Mouse (Mus musculus): Measurements from ENCODE around the gene Abcg4. TPM values are rescaled to one million over a fixed set of nuclear protein-coding genes. Genes with fewer than 3 reads are reported as not detected.

Gene Abcg4
- polyA plus RNA-seq (2021; fragmentation: Nextera tagmentation), result 25.1 and 26.3 TPM in 2 replicates
- long read RNA-seq, experiment 1, transcript Abcg4-208 (15 exons, 3,999 nt), result major isoform, 11 of 38 reads
- long read RNA-seq, experiment 1, partial matches to known transcripts, result 7 of 38 reads
- long read RNA-seq, experiment 1, other reads (novel, unspliced or antisense), result 17 of 38 reads
- long read RNA-seq, experiment 2, transcript Abcg4-201 (14 exons, 3,476 nt), result minor isoform, 10 of 150 reads
- long read RNA-seq, experiment 2, transcript Abcg4-208 (15 exons, 3,999 nt), result major isoform, 109 of 150 reads
- long read RNA-seq, experiment 2, partial matches to known transcripts, result 9 of 150 reads
- long read RNA-seq, experiment 2, other reads (novel, unspliced or antisense), result 21 of 150 reads

GRCm38 (mm10) chr9:44288076-44288958 is at the start of gene Abcg4:
Gene Abcg4, minus strand, starts transcription at chr9:44288615.

GRCm38 (mm10) chr9:44334396-44335330 is 46.2 kb upstream of the Abcg4 start, which contains the start of gene H2afx:
Gene H2afx, plus strand, starts transcription at chr9:44334694.

GRCm38 (mm10) chr9:44325768-44326370 is 37.5 kb upstream of the Abcg4 start, which contains the start of gene Dpagt1:
Gene Dpagt1, plus strand, starts transcription at chr9:44326019.

GRCm38 (mm10) chr9:44319887-44320798 is 31.7 kb upstream of the Abcg4 start, which contains the start of gene C2cd2l:
Gene C2cd2l, minus strand, starts transcription at chr9:44320285.

GRCm38 (mm10) chr9:44305466-44306079 is 17.2 kb upstream of the Abcg4 start, which contains the start of gene Hinfp:
Gene Hinfp, minus strand, starts transcription at chr9:44305671.

GRCm38 (mm10) chr9:44268432-44268831 is 20.0 kb downstream of the Abcg4 start, which contains the start of gene Nlrx1:
Gene Nlrx1, minus strand, starts transcription at chr9:44268599.

GRCm38 (mm10) chr9:44251314-44251713 is 37.1 kb downstream of the Abcg4 start, which contains the start of gene Pdzd3:
Gene Pdzd3, minus strand, starts transcription at chr9:44251471.

GRCm38 (mm10) chr9:44240399-44240798 is 48.0 kb downstream of the Abcg4 start, which contains the start of gene Ccdc153:
Gene Ccdc153, plus strand, starts transcription at chr9:44240676.

GRCm38 (mm10) chr9:44233802-44234478 is 54.5 kb downstream of the Abcg4 start, which contains the start of gene Cbl:
Gene Cbl, minus strand, starts transcription at chr9:44234049.

Small RNAs within 50 kb of the gene (microRNA-seq; reads per million reads assigned to microRNA genes)
- not detected for gene Gm44335

Other genes with a start within 250 kb of the Abcg4 start
- gene Thy1, start 245.2 kb downstream of the Abcg4 start, polyA plus RNA-seq (2021; fragmentation: Nextera tagmentation), result 324 and 386 TPM in 2 replicates
- 116 and 137 TPM in 2 replicates for gene Usp2, start 221.6 kb downstream of the Abcg4 start, polyA plus RNA-seq (2021; fragmentation: Nextera tagmentation)
- 0.06 and 9.7 TPM in 2 replicates for gene Mfrp, start 186.9 kb downstream of the Abcg4 start, polyA plus RNA-seq (2021; fragmentation: Nextera tagmentation)
- 30.3 and 40.8 TPM in 2 replicates for gene C1qtnf5, start 181.4 kb downstream of the Abcg4 start, polyA plus RNA-seq (2021; fragmentation: Nextera tagmentation)
- gene Gm49380, start 175.1 kb downstream of the Abcg4 start, polyA plus RNA-seq (2021; fragmentation: Nextera tagmentation), result 0.10 and 0.14 TPM in 2 replicates
- gene Rnf26, start 175.1 kb downstream of the Abcg4 start, polyA plus RNA-seq (2021; fragmentation: Nextera tagmentation), result 10.8 and 13.6 TPM in 2 replicates
- gene Mcam, start 154.1 kb downstream of the Abcg4 start, polyA plus RNA-seq (2021; fragmentation: Nextera tagmentation), result 2.6 and 2.8 TPM in 2 replicates
- gene Cbl, start 54.6 kb downstream of the Abcg4 start, polyA plus RNA-seq (2021; fragmentation: Nextera tagmentation), result 11.8 and 12.1 TPM in 2 replicates
- 14.2 and 18.1 TPM in 2 replicates for gene Ccdc153, start 47.9 kb downstream of the Abcg4 start, polyA plus RNA-seq (2021; fragmentation: Nextera tagmentation)
- gene Pdzd3, start 37.1 kb downstream of the Abcg4 start, polyA plus RNA-seq (2021; fragmentation: Nextera tagmentation), result 0.90 and 1.1 TPM in 2 replicates
- 6.2 and 7.2 TPM in 2 replicates for gene Nlrx1, start 20.0 kb downstream of the Abcg4 start, polyA plus RNA-seq (2021; fragmentation: Nextera tagmentation)
- gene Hinfp, start 17.1 kb upstream of the Abcg4 start, polyA plus RNA-seq (2021; fragmentation: Nextera tagmentation), result 2.9 and 4.2 TPM in 2 replicates
- gene C2cd2l, start 31.7 kb upstream of the Abcg4 start, polyA plus RNA-seq (2021; fragmentation: Nextera tagmentation), result 17.9 and 19.0 TPM in 2 replicates
- 10.3 and 12.5 TPM in 2 replicates for gene Dpagt1, start 37.4 kb upstream of the Abcg4 start, polyA plus RNA-seq (2021; fragmentation: Nextera tagmentation)
- 40.3 and 56.5 TPM in 2 replicates for gene H2afx, start 46.1 kb upstream of the Abcg4 start, polyA plus RNA-seq (2021; fragmentation: Nextera tagmentation)
- 32.2 and 38.1 TPM in 2 replicates for gene Hmbs, start 55.6 kb upstream of the Abcg4 start, polyA plus RNA-seq (2021; fragmentation: Nextera tagmentation)
- gene Vps11, start 73.1 kb upstream of the Abcg4 start, polyA plus RNA-seq (2021; fragmentation: Nextera tagmentation), result 48.4 and 50.0 TPM in 2 replicates
- gene Hyou1, start 90.9 kb upstream of the Abcg4 start, polyA plus RNA-seq (2021; fragmentation: Nextera tagmentation), result 19.2 and 19.5 TPM in 2 replicates
- 20.2 and 25.1 TPM in 2 replicates for gene Slc37a4, start 108.2 kb upstream of the Abcg4 start, polyA plus RNA-seq (2021; fragmentation: Nextera tagmentation)
- gene Rps25, start 118.5 kb upstream of the Abcg4 start, polyA plus RNA-seq (2021; fragmentation: Nextera tagmentation), result 2,038 and 2,060 TPM in 2 replicates
- 191 and 194 TPM in 2 replicates for gene Trappc4, start 119.0 kb upstream of the Abcg4 start, polyA plus RNA-seq (2021; fragmentation: Nextera tagmentation)
- 3.3 and 3.5 TPM in 2 replicates for gene Ccdc84, start 130.0 kb upstream of the Abcg4 start, polyA plus RNA-seq (2021; fragmentation: Nextera tagmentation)
- gene Foxr1, start 152.5 kb upstream of the Abcg4 start, polyA plus RNA-seq (2021; fragmentation: Nextera tagmentation), result not detected in 2 replicates
- not detected in 2 replicates for gene Upk2, start 166.4 kb upstream of the Abcg4 start, polyA plus RNA-seq (2021; fragmentation: Nextera tagmentation)
- gene Bcl9l, start 194.2 kb upstream of the Abcg4 start, polyA plus RNA-seq (2021; fragmentation: Nextera tagmentation), result 3.1 and 3.2 TPM in 2 replicates